ENCODE assay signal across 18 mouse cellular contexts in the genomic region with DNA sequence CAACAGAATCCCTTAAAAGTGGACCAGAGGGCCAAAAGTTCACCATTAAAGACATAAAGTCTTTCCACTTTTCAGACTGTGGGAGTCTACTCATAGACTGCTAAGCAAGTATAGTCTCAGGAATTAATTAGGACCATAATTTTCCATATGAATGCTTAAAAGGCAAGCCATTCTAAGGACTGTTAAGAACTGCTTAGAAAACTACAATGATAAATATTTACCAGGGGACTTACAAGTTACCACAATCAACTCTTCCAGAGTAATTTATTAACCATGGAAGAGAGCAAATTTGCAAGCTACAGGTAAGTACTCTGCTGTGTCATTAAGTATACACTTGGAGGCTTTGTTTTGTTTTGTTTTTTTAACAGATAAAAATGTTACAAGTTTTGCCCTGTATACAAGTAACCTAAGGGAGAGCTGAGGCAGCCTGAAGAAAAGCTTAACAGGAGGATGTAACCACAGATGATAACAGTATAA. TPM values are rescaled to one million over a fixed set of nuclear protein-coding genes. Genes with fewer than 3 reads are reported as not detected.
DNase-seq lines count a peak whose midpoint lies in the region; ATAC-seq and TF ChIP-seq lines count a peak whose summit lies in the region.
"Had no signal": no experiment of that assay in that cellular context is flagged by ENCODE, and none has a peak within 500 bp of the region (broad histone marks: within the 10 kb centered on the region; RNA-seq: fewer than 3 reads in every experiment).

No protein-coding gene starts in this region.

- DNase-seq in gastrocnemius, adult 2 months = no peak
- no peak for DNase-seq in gastrocnemius, postnatal 4 days (ENCODE audit: low spot score in 2 of 2)
- DNase-seq in heart, adult 18-20 months = no peak
- DNase-seq in kidney, postnatal 25 days = no peak
- DNase-seq in liver, postnatal 0 days = no peak
- no peak for DNase-seq in adipocyte (ENCODE audit: low spot score)
- DNase-seq: adrenal gland, postnatal 14 days; embryo, embryonic 11 days; kidney, postnatal 4 days; lung, postnatal 4 days; midbrain, embryonic 14.5 days had no signal

- no peak for TF ChIP-seq EP300 in liver, postnatal 0 days (IDR thresholded peaks at IDR 0.05; ENCODE audit: low read depth)

- ATAC-seq in heart, embryonic 16.5 days (replicated peaks; ENCODE audit: extremely low read depth, insufficient read depth, low FRiP score) = no peak
- peak; percentile 57 for ATAC-seq in kidney, embryonic 16.5 days (ENCODE audit: low FRiP score, low TSS enrichment)
- ATAC-seq in liver, postnatal 0 days = peak; percentile 84

- peaks cover 30% of the 10 kb centered on the region for H3K4me1 ChIP-seq in heart, embryonic 16.5 days (ENCODE audit: control insufficient read depth, insufficient read depth, low read length)
- H3K4me1 ChIP-seq in kidney, embryonic 16.5 days (ENCODE audit: insufficient read depth, low read length) = peaks cover 15% of the 10 kb centered on the region
- peaks cover 10% of the 10 kb centered on the region for H3K4me1 ChIP-seq in liver, postnatal 0 days (ENCODE audit: insufficient read depth)
- H3K4me1 ChIP-seq: forebrain, embryonic 12.5 days; hindbrain, embryonic 15.5 days had no signal

- H3K4me2 ChIP-seq in heart, embryonic 16.5 days (ENCODE audit: low read depth, low read length) = no peak overlapping the region
- H3K4me2 ChIP-seq in kidney, embryonic 16.5 days (replicated peaks; ENCODE audit: low read depth, low read length) = no peak overlapping the region
- peak overlapping the region; percentile 24; the same call in 1 of the 2 replicates for H3K4me2 ChIP-seq in liver, postnatal 0 days (ENCODE audit: low read depth, low read length)
- H3K4me2 ChIP-seq: embryonic facial prominence, embryonic 13.5 days; forebrain, embryonic 12.5 days; hindbrain, embryonic 15.5 days; limb, embryonic 15.5 days had no signal

- no peaks in the 10 kb centered on the region for H3K27me3 ChIP-seq in heart, embryonic 16.5 days (ENCODE audit: control insufficient read depth, insufficient read depth, low read length)
- no peaks in the 10 kb centered on the region for H3K27me3 ChIP-seq in kidney, embryonic 16.5 days (ENCODE audit: insufficient read depth, low read length)
- no peaks in the 10 kb centered on the region for H3K27me3 ChIP-seq in liver, postnatal 0 days (ENCODE audit: insufficient read depth, low read length)
- H3K27me3 ChIP-seq: embryonic facial prominence, embryonic 13.5 days; forebrain, embryonic 12.5 days; hindbrain, embryonic 15.5 days; limb, embryonic 15.5 days had no signal

- TF ChIP-seq CTCF in gastrocnemius, adult 2 months (IDR thresholded peaks at IDR 0.05) = no peak
- TF ChIP-seq CTCF in liver, postnatal 0 days (IDR thresholded peaks at IDR 0.05; ENCODE audit: low read depth) = no peak

- H3K9ac ChIP-seq in heart, embryonic 16.5 days (ENCODE audit: low read length) = no peak overlapping the region
- H3K9ac ChIP-seq in kidney, embryonic 16.5 days (replicated peaks; ENCODE audit: low read length) = no peak overlapping the region
- H3K9ac ChIP-seq in liver, postnatal 0 days (replicated peaks) = 0 out of 2 replicates have a peak overlapping the region, but pooled peaks have one; percentile 6
- H3K9ac ChIP-seq: embryonic facial prominence, embryonic 13.5 days; forebrain, embryonic 12.5 days; hindbrain, embryonic 15.5 days; limb, embryonic 15.5 days had no signal

- no peaks in the 10 kb centered on the region for H3K9me3 ChIP-seq in heart, embryonic 16.5 days (replicated peaks; ENCODE audit: control insufficient read depth, low read length)
- no peaks in the 10 kb centered on the region for H3K9me3 ChIP-seq in kidney, embryonic 16.5 days (ENCODE audit: low read length)
- H3K9me3 ChIP-seq in liver, postnatal 0 days (ENCODE audit: low read length) = no peaks in the 10 kb centered on the region
- H3K9me3 ChIP-seq: embryonic facial prominence, embryonic 13.5 days; forebrain, embryonic 12.5 days; hindbrain, embryonic 15.5 days; limb, embryonic 15.5 days had no signal

- 0 out of 2 replicates have a peak, but pooled peaks cover 2% of the 10 kb centered on the region for H3K36me3 ChIP-seq in heart, embryonic 16.5 days (ENCODE audit: control insufficient read depth, insufficient read depth)
- H3K36me3 ChIP-seq in kidney, embryonic 16.5 days (ENCODE audit: insufficient read depth, low read length) = no peaks in the 10 kb centered on the region
- 0 out of 2 replicates have a peak, but pooled peaks cover 5% of the 10 kb centered on the region for H3K36me3 ChIP-seq in liver, postnatal 0 days (replicated peaks; ENCODE audit: insufficient read depth, low read length)
- H3K36me3 ChIP-seq: forebrain, embryonic 12.5 days; hindbrain, embryonic 15.5 days; limb, embryonic 15.5 days had no signal

- intact Hi-C loops in gastrocnemius, adult 2 months (cut with DNase I) = no loop called here

- H3K27ac ChIP-seq in gastrocnemius, adult 2 months = peak overlapping the region; percentile 78
- peak overlapping the region; percentile 68 for H3K27ac ChIP-seq in heart, embryonic 16.5 days (ENCODE audit: low read length)
- H3K27ac ChIP-seq in kidney, embryonic 16.5 days (ENCODE audit: low read length) = peak overlapping the region; percentile 51
- peak overlapping the region; percentile 83 for H3K27ac ChIP-seq in liver, postnatal 0 days (ENCODE audit: low read depth)
- H3K27ac ChIP-seq: embryonic facial prominence, embryonic 13.5 days; forebrain, embryonic 12.5 days; hindbrain, embryonic 15.5 days; limb, embryonic 15.5 days had no signal

- H3K4me3 ChIP-seq in gastrocnemius, adult 2 months = no peak overlapping the region
- H3K4me3 ChIP-seq in heart, embryonic 16.5 days (ENCODE audit: low read length) = no peak overlapping the region
- H3K4me3 ChIP-seq in kidney, embryonic 16.5 days (ENCODE audit: low read length) = no peak overlapping the region
- H3K4me3 ChIP-seq in liver, postnatal 0 days (ENCODE audit: low read depth, low read length) = no peak overlapping the region
- H3K4me3 ChIP-seq: embryonic facial prominence, embryonic 13.5 days; erythroblast, embryonic 14.5 days; forebrain, embryonic 12.5 days; hindbrain, embryonic 15.5 days; limb, embryonic 15.5 days had no signal

RNA-seq across cellular contexts. Expression of a gene that starts 37.4 kb away (rescaled TPM):
- 1 to 10 TPM; 6.3 to 6.8 TPM for total RNA-seq in gastrocnemius, adult 2 months (2021)
- total RNA-seq in gastrocnemius, postnatal 4 days (2021) = 1 to 10 TPM; 7.5 to 8.7 TPM
- polyA plus RNA-seq in heart, embryonic 16.5 days (2015; fragmentation: Nextera tagmentation; extraction: Ambion mirVana) = 11.7 and 15.5 TPM in 2 replicates
- total RNA-seq in heart, adult 18-20 months (2021) = 10 to 100 TPM in 1 of 2 experiments, 1 to 10 TPM in 1; 8.6 to 10.9 TPM
- polyA plus RNA-seq in kidney, embryonic 16.5 days (2015; fragmentation: Nextera tagmentation; extraction: Ambion mirVana) = 16.1 and 16.9 TPM in 2 replicates
- polyA plus RNA-seq in liver, postnatal 0 days (2015; fragmentation: Nextera tagmentation; extraction: Ambion mirVana) = 4.5 and 5.3 TPM in 2 replicates
- polyA plus RNA-seq: erythroblast, embryonic 14.5 days had no signal
